Mouse (Mus musculus) limb, embryonic 10.5 days (tissue): ENCODE data around the gene Shc1. TPM values are rescaled to one million over a fixed set of nuclear protein-coding genes. Genes with fewer than 3 reads are reported as not detected.
"Not testable (repeated sequence)": the region's sequence is repeated elsewhere in the genome, so short reads cannot be mapped to it uniquely, and the experiment has no call there.

Experiments used
- DNase-seq: peaks from one replicate; pipeline ENCODE4 v3.0.0-alpha.2; 2017; ENCODE audit warnings: low spot score
- H3K27ac ChIP-seq: fragments of 300-500 bp; sonication (generic); 2 replicates; pipeline ENCODE4 v1.5.1; 2016; ENCODE audit warnings: mild to moderate bottlenecking
- H3K27me3 ChIP-seq: fragments of 300-500 bp; sonication (generic); 2 replicates; pipeline ENCODE4 v1.6.1; 2016; ENCODE audit warnings: low read depth, mild to moderate bottlenecking; ENCODE audit not compliant: poor library complexity, severe bottlenecking
- H3K36me3 ChIP-seq: fragments of 300-500 bp; sonication (generic); 2 replicates; pipeline ENCODE4 v1.6.1; 2016; ENCODE audit warnings: mild to moderate bottlenecking, moderate library complexity
- H3K4me1 ChIP-seq: fragments of 300-500 bp; sonication (generic); 2 replicates; pipeline ENCODE4 v1.6.1; 2016
- H3K4me3 ChIP-seq: fragments of 300-500 bp; sonication (generic); 2 replicates; pipeline ENCODE4 v1.5.1; 2016; ENCODE audit warnings: mild to moderate bottlenecking, moderate library complexity
- H3K9me3 ChIP-seq: fragments of 300-500 bp; sonication (generic); replicated peaks from 2 replicates; pipeline ENCODE4 v1.6.1; 2016; ENCODE audit warnings: mild to moderate bottlenecking
- WGBS: fragments of 180-500 bp; shearing (Covaris S2); methylation state at CpG from one replicate; pipeline ENCODE4 v1.1.7; 2016; 5-methylcytosine and 5-hydroxymethylcytosine counted together
- polyA plus RNA-seq: library from polyadenylated mRNA; unstranded; fragments of >200 nt; fragmentation: Nextera tagmentation; extraction: Ambion mirVana; gene quantifications from 2 replicates; pipeline ENCODE4 v1.2.1, GENCODE M21; 2016

Gene Shc1
- polyA plus RNA-seq, 1 experiment from 2014 or later = 96.2 TPM

DNA sequence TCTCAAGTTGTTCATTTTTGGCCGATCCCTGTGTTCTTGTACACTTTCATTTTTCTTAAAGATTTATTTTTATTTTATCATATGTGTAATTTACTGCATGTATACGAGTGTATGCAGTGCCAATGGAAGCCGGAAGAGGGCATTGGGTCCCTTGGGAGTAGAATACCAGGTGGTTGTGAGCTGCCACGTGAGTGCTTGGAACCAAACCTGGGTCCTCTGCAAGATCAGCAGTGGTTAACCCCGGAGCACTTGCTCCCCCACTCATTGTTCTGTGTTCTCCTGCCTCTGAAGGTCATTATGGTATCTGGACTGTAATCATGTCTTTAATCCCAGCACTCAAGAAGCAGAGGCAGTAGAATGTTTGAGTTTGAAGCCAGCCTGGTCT, 6.9 kb downstream of the Shc1 start:
- DNase-seq = no peak
- H3K9me3 ChIP-seq = no peaks in the 10 kb centered on the region
- H3K27me3 ChIP-seq = no peaks in the 10 kb centered on the region
- H3K36me3 ChIP-seq = peaks cover 67% of the 10 kb centered on the region
- H3K27ac ChIP-seq = no peak overlapping the region
- no peak overlapping the region for H3K4me3 ChIP-seq
- peaks cover 37% of the 10 kb centered on the region for H3K4me1 ChIP-seq
- 89% methylated on average over 5 of the region's 5 CpGs for WGBS

DNA sequence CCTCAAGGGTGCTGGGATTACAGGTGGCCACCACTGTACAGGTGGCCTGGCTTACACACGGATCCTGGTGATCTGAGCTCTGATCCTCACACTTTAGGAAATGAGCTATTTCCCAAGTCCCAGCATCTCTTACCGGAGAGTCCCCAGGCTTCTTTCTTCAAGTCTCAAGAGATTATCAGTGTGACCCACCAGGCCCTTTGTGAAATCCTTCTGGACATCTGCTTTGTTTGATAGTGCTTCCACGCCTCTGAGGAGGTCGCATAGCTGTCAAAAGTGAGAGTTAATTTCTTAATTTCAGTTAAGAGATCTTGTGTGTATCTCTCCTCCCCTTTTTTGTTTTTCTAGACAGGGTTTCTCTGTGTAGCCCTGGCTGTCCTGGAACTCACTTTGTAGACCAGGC, 7.6 kb downstream of the Shc1 start:
- no peak for DNase-seq
- Histone ChIP-seq H3K4me1 (peaks cover 37% of the 10 kb centered on the region), H3K27ac (no peak overlapping the region), H3K36me3 (peaks cover 67% of the 10 kb centered on the region), H3K4me3 (no peak overlapping the region), H3K27me3 (no peaks in the 10 kb centered on the region), H3K9me3 (no peaks in the 10 kb centered on the region)
- WGBS = 92% methylated on average over 4 of the region's 4 CpGs

DNA sequence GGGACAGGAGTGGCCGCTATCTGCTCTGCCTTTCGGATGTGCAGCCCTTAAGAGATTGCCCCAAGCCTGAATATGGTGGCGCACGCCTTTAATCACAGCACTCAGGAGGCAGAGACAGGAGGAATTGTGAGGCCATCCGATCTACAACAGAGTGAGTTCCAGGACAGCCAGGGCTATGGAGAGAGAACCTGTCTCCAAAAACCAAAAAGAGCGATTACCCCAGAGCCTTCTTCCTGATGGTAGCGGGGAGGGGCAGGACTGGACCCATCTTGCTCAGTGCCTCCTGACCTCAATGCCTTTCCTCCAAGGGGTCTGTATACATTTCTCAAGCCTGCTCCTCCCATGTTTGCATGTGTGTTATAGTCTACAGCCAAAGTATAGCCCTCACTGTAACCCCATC, 10.8 kb downstream of the Shc1 start:
- H3K36me3 ChIP-seq = peaks cover 75% of the 10 kb centered on the region
- WGBS = 91% methylated on average over 7 of the region's 7 CpGs
- peaks cover 24% of the 10 kb centered on the region for H3K4me1 ChIP-seq
- H3K27ac ChIP-seq, DNase-seq, H3K9me3 ChIP-seq, H3K27me3 ChIP-seq, H3K4me3 ChIP-seq: not testable (repeated sequence)

DNA sequence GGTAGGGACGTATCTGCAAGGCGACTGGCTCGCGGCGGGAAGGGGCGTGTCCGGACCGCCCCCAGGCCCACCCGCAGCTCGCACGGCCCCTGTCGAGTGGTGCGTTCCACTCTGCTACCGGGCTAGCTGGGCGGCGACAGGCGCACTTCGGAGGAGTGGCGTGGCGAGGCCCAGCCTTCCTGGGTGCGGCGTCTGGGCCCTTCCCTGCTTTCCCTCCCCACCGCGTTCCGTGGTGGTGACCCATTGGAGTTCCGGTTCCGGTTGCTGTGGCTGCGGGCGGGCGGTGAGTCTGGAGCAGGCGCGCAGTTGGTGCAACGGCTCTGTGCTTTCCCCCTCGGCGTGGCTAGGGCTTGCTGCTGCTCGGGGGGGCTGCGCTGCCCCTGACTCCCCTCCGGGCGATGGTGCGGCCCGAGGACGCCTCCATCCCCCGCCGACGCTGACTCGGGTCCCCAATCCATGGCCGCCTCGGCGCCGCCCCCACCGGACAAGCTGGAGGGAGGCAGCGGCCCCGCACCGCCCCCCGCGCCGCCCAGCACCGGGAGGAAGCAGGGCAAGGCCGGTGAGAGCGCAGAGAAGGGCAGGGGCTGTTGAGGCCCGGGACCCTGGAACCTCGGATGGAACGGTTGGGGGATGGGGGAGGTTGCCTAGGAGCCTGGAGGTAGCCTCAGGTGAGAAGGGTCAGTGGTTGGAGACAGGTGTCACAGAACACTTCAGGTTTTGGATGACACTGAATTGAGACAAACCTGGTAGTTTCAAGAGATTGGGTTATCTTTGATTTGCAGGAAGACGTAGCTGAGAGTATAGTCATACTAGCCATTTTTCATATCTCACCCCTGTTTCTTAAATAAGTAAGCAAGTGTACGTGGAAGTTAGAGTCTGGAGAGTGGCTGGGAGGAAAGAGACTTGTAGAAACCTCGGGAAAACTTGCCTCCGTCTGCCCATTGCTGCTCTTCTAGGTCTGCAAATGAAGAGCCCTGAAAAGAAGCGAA, 12.2 kb downstream of the Shc1 start, which contains the start of gene Pygo2:
TSS of gene Pygo2 (plus strand) at position 44 of the 989 bp plus-strand sequence.
- peaks cover 75% of the 10 kb centered on the region for H3K36me3 ChIP-seq
- DNase-seq = peak; percentile 95
- WGBS = 2% methylated on average over 68 of the region's 68 CpGs

DNA sequence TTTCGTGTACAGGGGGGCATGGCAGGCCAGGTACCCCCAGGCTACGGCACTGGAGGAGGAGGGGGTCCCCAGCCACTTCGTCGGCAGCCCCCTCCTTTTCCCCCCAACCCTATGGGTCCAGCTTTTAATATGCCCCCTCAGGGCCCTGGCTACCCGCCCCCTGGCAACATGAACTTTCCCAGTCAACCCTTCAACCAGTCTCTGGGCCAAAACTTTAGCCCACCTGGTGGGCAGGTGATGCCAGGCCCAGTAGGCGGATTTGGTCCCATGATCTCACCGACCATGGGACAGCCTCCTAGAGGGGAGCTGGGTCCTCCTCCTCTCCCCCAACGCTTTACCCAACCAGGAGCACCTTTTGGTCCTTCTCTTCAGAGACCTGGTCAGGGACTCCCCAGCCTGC, 14.4 kb downstream of the Shc1 start:
- Histone ChIP-seq H3K4me1 (peaks cover 45% of the 10 kb centered on the region), H3K4me3 (no peak overlapping the region), H3K27me3 (no peaks in the 10 kb centered on the region), H3K9me3 (no peaks in the 10 kb centered on the region), H3K36me3 (peaks cover 53% of the 10 kb centered on the region), H3K27ac (no peak overlapping the region)
- 95% methylated on average over 8 of the region's 8 CpGs for WGBS
- DNase-seq = no peak

More for the DNA sequence above, 12.2 kb downstream of the Shc1 start, which contains the start of gene Pygo2:
- Histone ChIP-seq H3K9me3 (no peaks in the 10 kb centered on the region), H3K4me3 (peak within 1 kb of the TSS; percentile 100), H3K4me1 (peaks cover 28% of the 10 kb centered on the region), H3K27me3 (no peaks in the 10 kb centered on the region), H3K27ac (peak within 1 kb of the TSS; percentile 95)

DNA sequence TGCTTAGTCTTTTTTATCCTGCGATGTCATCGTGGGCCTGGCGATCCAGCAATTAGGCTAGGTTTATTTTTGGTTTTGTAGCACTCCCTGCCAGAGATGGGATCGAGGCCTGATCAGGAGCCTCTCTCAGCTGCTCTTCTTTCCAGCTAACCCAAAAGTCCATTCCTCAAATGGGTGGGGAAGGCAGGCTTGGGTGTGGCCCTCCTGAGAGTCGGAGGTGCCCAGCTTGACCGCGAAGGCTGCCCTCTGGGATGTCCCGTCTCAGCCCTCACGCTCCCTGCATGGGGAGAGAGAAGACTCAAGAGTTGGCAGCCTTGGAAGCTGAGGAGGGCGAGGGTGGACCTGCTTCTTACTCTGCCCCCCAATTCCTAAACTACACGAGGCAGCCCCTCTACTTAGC, 16.3 kb downstream of the Shc1 start:
- no peak overlapping the region for H3K4me3 ChIP-seq
- peaks cover 54% of the 10 kb centered on the region for H3K4me1 ChIP-seq
- peak overlapping the region; percentile 17; the same call in 1 of the 2 replicates for H3K27ac ChIP-seq
- WGBS = 83% methylated on average over 11 of the region's 11 CpGs
- no peaks in the 10 kb centered on the region for H3K9me3 ChIP-seq
- peaks cover 39% of the 10 kb centered on the region for H3K36me3 ChIP-seq
- H3K27me3 ChIP-seq = no peaks in the 10 kb centered on the region
- DNase-seq = no peak

DNA sequence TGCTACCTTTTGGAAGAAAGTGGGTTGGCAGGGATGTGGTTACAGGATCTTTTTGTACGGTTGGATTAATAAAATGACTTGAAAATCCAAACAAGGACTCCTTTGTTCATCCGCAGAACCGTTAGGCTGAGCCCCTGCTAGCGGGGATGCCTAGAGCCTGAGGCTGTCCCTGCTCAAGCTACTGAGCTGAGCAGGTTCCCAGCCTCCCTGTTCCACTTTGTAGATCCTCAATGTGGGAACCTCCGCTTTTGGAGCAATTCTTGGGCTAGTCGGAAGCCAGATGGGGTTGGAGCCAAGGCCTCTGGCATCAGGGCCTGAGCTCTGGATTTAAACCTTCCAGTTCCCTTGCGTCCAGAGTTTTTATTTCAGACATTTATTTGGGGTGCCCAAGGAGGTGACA, 16.8 kb downstream of the Shc1 start:
- Histone ChIP-seq H3K36me3 (peaks cover 39% of the 10 kb centered on the region), H3K4me3 (no peak overlapping the region), H3K9me3 (no peaks in the 10 kb centered on the region), H3K4me1 (peaks cover 51% of the 10 kb centered on the region), H3K27me3 (no peaks in the 10 kb centered on the region), H3K27ac (peak overlapping the region; percentile 17; the same call in 1 of the 2 replicates)
- WGBS = 83% methylated on average over 7 of the region's 7 CpGs
- DNase-seq = no peak

DNA sequence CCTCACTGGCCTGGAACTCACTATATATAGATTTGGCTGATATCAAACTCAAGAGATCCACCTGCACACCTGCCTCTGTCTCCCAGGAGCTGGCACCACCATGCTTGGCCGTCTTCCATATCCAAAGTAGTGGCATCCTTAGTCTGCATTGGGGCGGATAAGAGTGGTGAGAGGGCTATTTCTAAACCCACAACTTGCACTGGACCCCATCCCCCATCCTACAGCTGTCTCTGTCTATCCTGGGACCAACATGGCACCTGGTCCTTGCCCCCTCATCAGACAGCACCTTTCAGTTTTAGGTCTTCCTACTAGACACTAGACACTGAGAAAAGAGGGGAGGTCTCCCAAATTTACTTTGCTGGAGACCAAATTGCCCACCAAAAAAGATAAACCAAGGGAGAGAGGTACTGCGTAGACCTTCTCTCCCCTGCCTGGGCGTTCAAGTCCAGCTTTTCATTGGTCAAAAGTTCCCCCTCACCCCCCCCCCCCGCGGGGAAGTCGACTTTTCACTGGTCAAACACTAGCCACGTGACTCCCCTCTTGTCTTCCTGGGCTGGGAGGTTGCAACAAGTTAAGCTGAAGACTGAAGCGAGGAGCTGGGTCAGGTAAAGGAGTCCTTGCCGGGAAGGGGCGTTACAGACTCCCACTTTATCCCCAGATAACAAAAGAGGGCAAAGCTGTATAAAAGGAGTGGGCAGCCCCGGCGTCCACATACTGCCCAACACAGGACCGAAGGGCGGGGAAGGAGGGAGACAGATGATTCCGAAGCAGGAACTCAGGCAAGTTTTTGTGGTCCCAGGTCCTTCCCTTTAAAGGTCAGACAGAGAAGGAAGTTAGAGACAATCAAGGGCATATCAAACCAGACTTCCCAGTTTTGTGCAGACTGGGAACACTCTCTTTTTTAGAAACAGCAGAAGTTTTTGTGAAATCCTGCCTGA, 18.2 kb downstream of the Shc1 start, which contains the start of gene Pbxip1:
TSS of gene Pbxip1 (plus strand) at position 531 of the 938 bp plus-strand sequence.
- WGBS = 5% methylated on average over 16 of the region's 16 CpGs
- Histone ChIP-seq H3K4me3 (peak within 1 kb of the TSS; percentile 65), H3K27ac (peak within 1 kb of the TSS; percentile 83), H3K27me3 (no peaks in the 10 kb centered on the region), H3K36me3 (peaks cover 42% of the 10 kb centered on the region), H3K4me1 (peaks cover 38% of the 10 kb centered on the region), H3K9me3 (no peaks in the 10 kb centered on the region)
- DNase-seq = peak; percentile 88

DNA sequence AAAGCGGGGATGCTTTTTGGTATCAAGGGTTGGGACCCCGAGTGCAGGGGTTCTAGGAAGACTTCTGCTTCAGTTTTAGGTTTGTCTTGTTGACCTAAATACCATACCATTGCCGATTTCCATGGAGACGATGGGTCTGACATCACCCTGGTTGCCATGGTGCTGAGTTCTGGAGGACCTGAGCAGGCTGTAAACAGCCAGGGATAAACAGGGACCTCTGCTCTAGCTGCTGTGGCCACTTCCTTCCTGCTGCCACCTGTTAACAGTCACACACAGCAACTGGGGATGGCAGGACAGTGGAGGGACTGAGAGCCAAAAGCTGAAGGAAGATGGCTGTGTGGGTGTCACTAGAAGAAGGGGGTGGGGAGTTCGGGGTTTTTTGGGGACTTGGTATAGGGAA, 19.0 kb downstream of the Shc1 start:
- WGBS = 41% methylated on average over 5 of the region's 5 CpGs
- DNase-seq = no peak
- peaks cover 34% of the 10 kb centered on the region for H3K4me1 ChIP-seq

DNA sequence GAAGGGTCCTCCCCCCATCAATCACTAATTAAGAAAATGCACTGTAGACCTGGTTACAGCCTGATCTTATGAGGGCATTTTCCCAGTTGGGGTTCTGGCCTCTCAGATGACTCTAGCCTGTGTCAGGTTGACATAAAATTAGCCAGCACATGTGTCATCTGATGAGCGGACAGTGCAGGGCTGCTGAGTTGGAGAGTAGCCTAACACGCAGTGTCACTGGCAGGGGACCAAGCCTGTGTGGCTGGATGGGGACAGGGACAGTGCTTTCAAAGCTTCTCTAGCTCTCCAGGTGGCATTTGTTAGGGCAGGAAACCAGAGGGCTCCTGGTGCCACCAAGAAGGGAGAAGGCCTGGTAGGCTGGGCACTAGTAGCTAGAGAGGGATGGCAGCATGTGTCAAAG, 22.4 kb downstream of the Shc1 start:
- 93% methylated on average over 2 of the region's 2 CpGs for whole genome bisulfite sequencing

More for the DNA sequence above, 19.0 kb downstream of the Shc1 start:
- H3K27ac ChIP-seq = peak overlapping the region; percentile 83
- H3K27me3 ChIP-seq = no peaks in the 10 kb centered on the region
- no peaks in the 10 kb centered on the region for H3K9me3 ChIP-seq
- peaks cover 37% of the 10 kb centered on the region for H3K36me3 ChIP-seq
- peak overlapping the region; percentile 65 for H3K4me3 ChIP-seq

DNA sequence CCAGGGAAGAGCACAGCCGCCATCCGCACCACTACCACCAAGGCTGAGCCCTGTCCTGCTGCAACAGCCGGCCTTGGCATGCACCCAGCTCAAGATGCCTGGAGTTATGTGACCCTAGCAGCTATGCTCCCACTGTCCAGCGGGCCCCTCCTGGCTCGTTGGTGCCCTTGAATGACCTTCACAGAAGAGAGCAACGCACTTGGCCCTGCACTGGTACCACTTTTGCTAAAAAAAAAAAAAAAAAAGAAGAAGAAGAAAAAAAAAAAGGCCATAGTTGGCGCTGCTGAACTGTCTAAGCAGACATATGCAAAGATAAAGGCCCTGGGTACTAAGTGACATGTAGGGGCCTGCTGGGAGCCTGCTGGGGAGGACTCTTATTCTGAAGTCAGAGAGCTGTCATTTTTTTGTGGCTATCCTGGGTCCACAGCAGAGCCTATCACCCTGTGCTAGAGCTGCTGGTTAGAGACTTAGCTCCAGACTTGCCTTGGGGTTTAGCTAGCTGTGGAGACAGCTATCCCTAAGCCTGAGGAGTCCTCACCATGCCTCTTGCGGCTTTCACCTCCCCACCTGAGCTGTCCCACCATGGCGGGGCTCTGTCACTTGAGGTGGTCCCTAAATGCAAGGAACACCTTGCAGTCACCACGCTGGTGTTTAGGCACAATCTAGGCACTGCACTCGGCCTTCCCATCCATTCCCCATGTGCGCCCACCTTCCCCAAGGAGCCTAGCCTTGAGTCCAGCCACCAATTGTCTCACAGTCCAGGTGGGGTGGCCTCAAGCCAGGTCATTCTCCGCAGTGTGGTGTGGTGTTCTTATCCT, 30.7 kb downstream of the Shc1 start:
- DNase-seq = no peak
- 0 out of 2 replicates have a peak overlapping the region, but pooled peaks have one; percentile 26 for H3K27ac ChIP-seq
- peaks cover 17% of the 10 kb centered on the region for H3K4me1 ChIP-seq

More for the DNA sequence above, 22.4 kb downstream of the Shc1 start:
- H3K36me3 ChIP-seq = peaks cover 17% of the 10 kb centered on the region
- no peaks in the 10 kb centered on the region for H3K9me3 ChIP-seq
- peaks cover 26% of the 10 kb centered on the region for H3K4me1 ChIP-seq
- H3K27me3 ChIP-seq = no peaks in the 10 kb centered on the region
- no peak overlapping the region for H3K4me3 ChIP-seq
- H3K27ac ChIP-seq = no peak overlapping the region
- no peak for DNase-seq

DNA sequence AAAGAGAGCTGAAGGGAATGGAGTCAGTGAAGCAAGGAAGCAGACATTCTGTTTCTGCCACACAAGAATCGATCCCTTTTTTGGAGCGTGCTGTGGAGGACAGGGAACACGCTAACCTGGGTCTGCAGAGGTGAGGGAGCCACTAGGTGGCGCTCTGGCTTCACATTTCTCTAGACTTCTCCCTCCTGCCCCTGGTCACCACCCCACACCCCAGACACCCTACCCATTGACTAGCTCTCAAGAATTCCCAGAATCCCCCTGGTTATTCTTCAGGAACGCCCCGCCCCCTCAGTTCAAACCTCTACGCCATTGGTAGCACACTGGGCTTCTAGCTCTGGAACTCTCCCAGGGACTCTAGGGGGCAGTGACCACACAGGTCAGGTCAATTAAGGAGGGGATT, 31.3 kb downstream of the Shc1 start:
- Histone ChIP-seq H3K9me3 (no peaks in the 10 kb centered on the region), H3K36me3 (peaks cover 27% of the 10 kb centered on the region), H3K27ac (no peak overlapping the region), H3K4me1 (peaks cover 20% of the 10 kb centered on the region), H3K4me3 (no peak overlapping the region), H3K27me3 (no peaks in the 10 kb centered on the region)
- 50% methylated on average over 7 of the region's 7 CpGs for WGBS
- peak; percentile 75 for DNase-seq

More for the DNA sequence above, 30.7 kb downstream of the Shc1 start:
- Histone ChIP-seq H3K36me3 (peaks cover 27% of the 10 kb centered on the region), H3K27me3 (no peaks in the 10 kb centered on the region), H3K9me3 (no peaks in the 10 kb centered on the region), H3K4me3 (no peak overlapping the region)
- WGBS = 70% methylated on average over 13 of the region's 13 CpGs
